Mouse (Mus musculus) spleen, adult 10 weeks (tissue): ENCODE data around the gene Nrxn2. TPM values are rescaled to one million over a fixed set of nuclear protein-coding genes. Genes with fewer than 3 reads are reported as not detected.

Experiments used
- polyA plus RNA-seq: library from polyadenylated mRNA; stranded (reverse); fragments of 350-450 nt; fragmentation: Illumina TruSeq; extraction: RNeasy Lipid Tissue Mini Kit (QIAGEN cat#74804); gene quantifications from one replicate; pipeline ENCODE4 v1.2.3, GENCODE M21; 2015; ENCODE audit warnings: low replicate concordance; ENCODE audit not compliant: insufficient read depth

Gene Nrxn2
- polyA plus RNA-seq = 0.57 TPM

DNA sequence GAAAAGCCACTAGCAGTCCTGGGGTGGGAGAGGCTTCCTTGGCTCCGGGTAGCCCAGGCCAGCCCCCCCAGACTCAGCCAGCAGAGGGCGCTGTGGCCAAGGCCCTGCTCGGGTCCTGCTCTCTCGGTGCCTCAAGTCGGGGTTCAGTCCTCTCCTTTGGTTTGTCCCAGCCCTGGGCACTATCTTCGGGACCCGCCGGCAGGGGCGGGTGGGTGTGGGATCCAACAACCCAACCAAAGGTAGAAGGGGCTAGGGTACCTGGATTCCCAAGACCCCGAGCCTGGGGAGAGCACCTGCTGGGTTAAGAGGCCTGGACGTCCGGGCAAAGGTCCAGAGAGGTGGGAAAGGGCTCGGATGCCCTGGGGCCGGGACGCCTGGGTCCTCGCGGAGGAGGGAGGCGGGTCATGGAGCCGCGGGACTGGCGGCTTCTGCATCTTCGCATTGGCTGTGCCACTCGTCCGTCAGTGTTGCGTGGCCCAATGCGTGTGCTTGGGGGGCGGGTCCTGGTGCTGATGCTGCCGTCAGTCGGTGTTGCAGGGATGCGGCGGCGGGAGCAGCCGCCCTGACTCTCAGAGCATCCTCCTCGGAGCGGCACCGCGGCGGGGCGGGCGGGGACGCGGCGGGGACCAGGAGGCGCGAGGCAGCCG is at the start of gene Nrxn2:
TSS of gene Nrxn2 (plus strand) at position 499 of the 647 bp plus-strand sequence.

GRCm38 (mm10) chr19:6384128-6384527 is 34.4 kb upstream of the Nrxn2 start, which contains the start of gene Pygm:
Pygm (plus strand) TSS chr19:6384399.

DNA sequence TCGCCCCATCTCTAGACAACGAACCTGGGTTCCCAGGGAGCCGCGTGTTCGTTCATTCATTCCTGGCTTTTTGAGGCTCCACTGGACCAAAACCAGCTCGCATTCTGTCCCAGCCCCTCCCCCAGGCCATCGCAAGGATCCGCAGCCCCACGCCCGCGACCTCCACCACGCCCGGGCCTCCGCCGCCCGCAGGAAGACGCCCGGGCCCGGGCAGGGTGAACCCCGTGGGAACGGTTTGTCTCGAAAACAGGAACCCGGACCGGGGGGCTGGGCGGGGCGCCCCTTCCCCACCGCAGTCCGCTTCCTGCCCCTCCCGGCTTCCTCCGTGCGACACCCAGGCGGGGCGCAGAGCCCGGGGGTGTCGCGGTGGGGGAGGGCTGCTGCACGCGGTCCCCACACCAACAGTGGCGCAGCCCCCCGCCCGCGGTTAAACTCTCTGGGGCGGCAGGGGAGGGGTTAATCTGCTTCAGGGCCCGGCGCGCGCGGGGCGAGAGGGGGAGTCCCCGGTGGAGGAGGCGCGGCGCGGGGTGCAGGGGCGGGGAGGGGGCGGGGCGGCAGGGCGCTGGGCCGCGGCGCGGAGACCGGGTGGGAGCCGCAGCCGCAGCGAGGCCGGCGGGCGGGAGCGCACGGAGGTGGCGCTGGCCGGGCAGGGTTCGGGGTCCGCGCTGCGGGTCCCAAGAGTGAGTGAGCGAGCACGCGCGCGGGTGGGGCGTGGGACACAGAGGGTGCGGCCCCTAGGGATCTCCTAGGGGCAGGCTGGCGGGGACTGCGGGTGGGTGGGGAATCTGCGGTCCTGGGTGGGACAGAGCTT is 19.0 kb upstream of the Nrxn2 start, which contains the start of gene Rasgrp2:
TSS of gene Rasgrp2 (plus strand) at position 56 of the 811 bp plus-strand sequence.

GRCm38 (mm10) chr19:6542367-6543034 is 124.0 kb downstream of the Nrxn2 start, which contains the start of gene Slc22a12:
Slc22a12 (minus strand) TSS chr19:6543032.

Other genes starting within 250 kb of the Nrxn2 start
- not detected for gene Majin, start 234.3 kb upstream of the Nrxn2 start, polyA plus RNA-seq
- not detected for gene Gpha2, start 192.4 kb upstream of the Nrxn2 start, polyA plus RNA-seq
- gene Ppp2r5b, start 182.9 kb upstream of the Nrxn2 start, polyA plus RNA-seq = 11.9 TPM
- gene Atg2a, start 177.1 kb upstream of the Nrxn2 start, polyA plus RNA-seq = 6.0 TPM
- 36.3 TPM for gene Ehd1, start 142.0 kb upstream of the Nrxn2 start, polyA plus RNA-seq
- gene Cdc42bpg, start 112.3 kb upstream of the Nrxn2 start, polyA plus RNA-seq = 2.1 TPM
- gene Men1, start 83.8 kb upstream of the Nrxn2 start, polyA plus RNA-seq = 15.5 TPM
- gene Map4k2, start 77.6 kb upstream of the Nrxn2 start, polyA plus RNA-seq = 230 TPM
- gene Sf1, start 55.0 kb upstream of the Nrxn2 start, polyA plus RNA-seq = 447 TPM
- 7.7 TPM for gene Pygm, start 34.3 kb upstream of the Nrxn2 start, polyA plus RNA-seq
- gene Rasgrp2, start 19.4 kb upstream of the Nrxn2 start, polyA plus RNA-seq = 258 TPM
- not detected for gene Slc22a12, start 124.3 kb downstream of the Nrxn2 start, polyA plus RNA-seq